Mouse (Mus musculus) myocyte (in vitro differentiated cells): ENCODE measurements around the gene Tiam1.

Source experiments
- E2F4 ChIP-seq: IDR thresholded peaks from one replicate; pipeline ENCODE4 v1.6.1; 2011; ENCODE audit warnings: mild to moderate bottlenecking, control low read depth, moderate library complexity; ENCODE audit not compliant: insufficient read depth
- MAX ChIP-seq: IDR thresholded peaks from one replicate; pipeline ENCODE4 v1.6.1; 2011; ENCODE audit warnings: low read depth, mild to moderate bottlenecking, control low read depth
- MYOD1 ChIP-seq, 3 experiments: IDR thresholded peaks; one replicate each; pipeline ENCODE4 v1.6.1; 2011; ENCODE audit warnings: control low read depth in 2 of 3, low read depth in 2 of 3, mild to moderate bottlenecking in 2 of 3, moderate library complexity in 1 of 3; ENCODE audit not compliant: insufficient read length in 2 of 3, control insufficient read depth in 1 of 3
- MYOG ChIP-seq, 3 experiments: IDR thresholded peaks; one replicate each; pipeline ENCODE4 v1.6.1; 2011; ENCODE audit warnings: control low read depth in 2 of 3, low read depth in 2 of 3, mild to moderate bottlenecking in 2 of 3; ENCODE audit not compliant: insufficient read length in 2 of 3, control insufficient read depth in 1 of 3, insufficient read depth in 1 of 3
- POLR2A ChIP-seq: IDR thresholded peaks from one replicate; pipeline ENCODE4 v1.6.1; 2011; ENCODE audit warnings: low read depth, mild to moderate bottlenecking, control low read depth, moderate library complexity; ENCODE audit not compliant: insufficient read length
- POLR2AphosphoS2 ChIP-seq: IDR thresholded peaks from one replicate; pipeline ENCODE4 v1.6.1; 2011; ENCODE audit warnings: low read depth, control low read depth; ENCODE audit not compliant: insufficient read length
- REST ChIP-seq: IDR thresholded peaks from one replicate; pipeline ENCODE4 v1.6.1; 2011; ENCODE audit warnings: mild to moderate bottlenecking, control low read depth, moderate library complexity; ENCODE audit not compliant: insufficient read depth, insufficient read length
- SRF ChIP-seq: IDR thresholded peaks from one replicate; pipeline ENCODE4 v1.6.1; 2011; ENCODE audit warnings: low read depth; ENCODE audit not compliant: control insufficient read depth, insufficient read length
- TCF12 ChIP-seq: IDR thresholded peaks from one replicate; pipeline ENCODE4 v1.6.1; 2011; ENCODE audit warnings: mild to moderate bottlenecking, control low read depth; ENCODE audit not compliant: poor library complexity, insufficient read depth, severe bottlenecking
- TCF3 ChIP-seq: IDR thresholded peaks from one replicate; pipeline ENCODE4 v1.6.1; 2011; ENCODE audit warnings: low read depth, control low read depth; ENCODE audit not compliant: insufficient read length
- USF1 ChIP-seq: IDR thresholded peaks from one replicate; pipeline ENCODE4 v1.6.1; 2011; ENCODE audit warnings: low read depth, mild to moderate bottlenecking, control low read depth, moderate library complexity

DNA sequence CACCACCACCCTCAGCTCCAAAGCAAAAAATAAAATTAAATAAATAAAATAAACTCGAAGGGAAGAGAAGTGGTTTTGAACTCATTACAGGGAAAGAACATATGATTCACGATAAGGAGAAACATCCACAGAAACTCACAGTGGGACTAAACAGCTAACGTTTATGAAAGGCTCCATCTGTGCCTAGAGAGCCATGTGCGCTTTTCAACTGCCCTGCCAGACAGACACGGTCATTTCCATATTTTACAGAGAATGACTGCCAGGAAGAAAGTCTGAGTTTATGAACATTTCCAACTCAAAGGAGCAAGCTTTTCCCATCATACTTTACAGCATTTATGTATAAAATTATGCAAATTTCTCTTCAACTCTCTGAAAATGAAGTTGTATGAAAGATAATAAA lies 386.2 kb downstream of the Tiam1 start:
- TF ChIP-seq MAX (no peak), POLR2A (no peak), E2F4 (no peak), TCF12 (no peak), POLR2AphosphoS2 (no peak), MYOD1 (IDR thresholded peaks at IDR 0.05; ENCODE audit: control insufficient read depth in 1 of 3, insufficient read length in 2 of 3, low read depth in 2 of 3) (no peak), MYOG (IDR thresholded peaks at IDR 0.05; ENCODE audit: control insufficient read depth in 1 of 3, insufficient read depth in 1 of 3, insufficient read length in 2 of 3, low read depth in 2 of 3) (no peak), USF1 (no peak), REST (no peak), SRF (no peak), TCF3 (no peak)
